Mouse (Mus musculus) frontal cortex, adult (tissue): ENCODE results near the gene Pdia6.

Experiments
- ATAC-seq: cut with Nextera tagmentation; 2 replicates; pipeline ENCODE4 v1.9.2; 2017; ENCODE audit warnings: mild to moderate bottlenecking, moderate library complexity, mixed read lengths; ENCODE audit not compliant: low TSS enrichment

Gene Pdia6

DNA sequence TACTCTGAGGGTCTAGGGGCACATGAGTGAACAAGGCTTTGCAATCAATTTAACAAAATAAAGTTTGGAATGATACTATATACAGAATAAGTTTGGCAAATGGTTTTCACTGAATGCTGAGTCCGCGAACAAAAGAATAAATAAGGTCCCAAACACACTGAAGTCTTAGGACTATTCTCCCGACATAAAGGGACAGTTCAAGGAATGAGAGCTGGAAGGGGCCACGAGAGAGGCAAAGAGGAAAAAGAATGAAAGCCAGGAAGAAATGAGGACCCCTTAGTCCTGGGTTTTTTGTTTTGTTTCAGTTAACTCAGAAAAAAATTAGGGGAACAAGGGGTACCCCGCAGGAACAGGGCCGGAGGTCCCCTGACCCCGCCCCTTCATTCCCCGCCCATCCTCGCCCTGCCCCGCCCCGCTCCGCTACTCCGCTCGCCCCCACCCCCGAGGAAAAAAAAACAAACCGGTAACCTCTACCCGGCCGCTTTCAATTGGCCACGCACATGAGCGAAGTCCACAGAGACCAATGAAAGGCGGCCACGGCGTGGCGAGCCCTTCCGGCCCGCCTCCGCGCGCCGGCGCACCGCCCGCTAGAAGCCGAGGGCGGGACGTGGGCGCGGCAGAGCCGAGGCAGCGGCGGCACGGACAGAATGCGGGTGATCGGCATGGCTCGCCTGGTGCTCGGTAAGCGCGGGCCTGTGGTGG lies at the start of gene Pdia6:
TSS of gene Pdia6 (plus strand) at position 575 of the 702 bp plus-strand sequence.
- peak; percentile 96 for ATAC-seq

DNA sequence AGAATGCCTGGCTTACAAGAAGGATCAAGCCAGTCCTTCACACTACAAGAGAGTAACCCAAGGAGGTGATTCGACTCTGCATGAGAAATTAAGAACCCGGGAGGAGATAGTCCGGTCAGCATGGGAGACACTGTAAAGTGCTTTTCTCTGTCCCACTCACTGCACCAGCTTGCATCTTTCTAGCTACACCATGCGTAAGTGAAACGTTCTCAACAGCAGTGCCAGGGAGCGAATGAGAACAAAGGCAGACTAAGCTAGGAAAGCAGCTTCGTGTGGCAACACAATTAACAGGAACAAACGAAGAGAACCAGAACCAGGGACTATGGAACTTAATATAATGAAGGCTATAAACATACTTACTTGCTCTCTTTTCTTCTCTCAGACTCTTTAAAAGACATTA lies 48.0 kb upstream of the Pdia6 start:
- ATAC-seq, result no peak

DNA sequence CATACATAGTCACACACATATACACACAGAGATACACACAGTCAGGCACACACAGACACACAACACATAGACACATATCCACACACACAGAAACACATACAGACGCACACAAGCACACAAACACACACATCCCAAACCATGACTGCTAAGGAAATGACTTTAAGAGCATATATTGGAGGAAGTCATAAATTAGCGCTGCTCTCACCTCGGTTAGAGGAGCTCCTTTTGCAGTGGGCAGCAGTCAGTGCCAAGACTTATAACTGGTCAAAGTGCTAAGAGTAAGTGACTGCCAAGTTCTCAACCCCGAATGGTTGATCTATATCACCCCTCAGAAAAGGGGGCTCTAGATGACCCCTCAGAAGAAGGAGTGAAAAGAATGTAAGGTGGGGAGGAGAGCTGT lies 47.2 kb upstream of the Pdia6 start:
- no peak for ATAC-seq

DNA sequence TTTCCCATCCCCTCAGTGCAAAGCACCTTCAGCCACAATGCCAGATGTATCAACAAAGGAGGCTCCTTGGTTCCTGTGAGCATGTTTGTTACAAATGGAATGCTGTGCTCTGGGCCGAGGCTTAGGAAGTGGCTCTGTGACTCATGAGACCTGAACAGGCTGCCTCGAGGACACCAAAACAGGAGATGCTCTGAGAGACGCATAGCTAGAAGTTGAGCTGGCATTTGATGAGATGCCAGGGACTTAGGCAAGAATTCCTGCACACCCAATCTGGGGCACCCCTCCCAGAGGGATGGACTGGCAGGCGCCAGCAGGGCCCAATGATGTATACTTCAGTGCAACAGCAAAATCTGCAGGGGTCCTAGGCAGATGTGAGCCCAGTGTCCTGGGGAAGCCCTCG lies 45.7 kb upstream of the Pdia6 start:
- ATAC-seq, result peak; percentile 39; the same call in 1 of the 2 replicates

DNA sequence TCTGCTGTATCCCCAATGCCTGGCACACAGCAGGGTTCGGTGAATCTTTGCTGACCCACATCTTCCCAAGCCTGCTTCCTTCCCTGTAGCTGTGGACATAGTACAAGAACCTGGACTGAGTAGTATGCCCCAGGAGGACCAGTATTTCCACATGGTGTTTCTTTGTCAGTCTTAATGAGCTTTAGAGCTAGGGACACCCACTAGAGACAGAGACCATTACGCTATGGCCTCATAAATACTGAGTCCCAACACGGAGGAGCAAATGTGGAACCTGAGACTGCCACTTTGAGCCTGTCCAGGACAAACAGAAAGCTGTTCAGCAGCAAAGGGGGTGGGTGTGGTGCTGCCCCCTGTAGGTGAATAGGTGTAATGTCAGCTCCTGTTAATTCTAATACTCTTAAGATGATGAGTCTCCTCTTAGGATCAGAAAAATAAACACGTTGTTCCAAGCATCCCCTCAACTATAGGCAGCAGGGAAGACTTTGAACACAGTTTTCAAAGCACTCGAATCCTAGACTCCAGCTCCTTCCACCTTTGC lies 44.4 kb upstream of the Pdia6 start:
- no peak for ATAC-seq

DNA sequence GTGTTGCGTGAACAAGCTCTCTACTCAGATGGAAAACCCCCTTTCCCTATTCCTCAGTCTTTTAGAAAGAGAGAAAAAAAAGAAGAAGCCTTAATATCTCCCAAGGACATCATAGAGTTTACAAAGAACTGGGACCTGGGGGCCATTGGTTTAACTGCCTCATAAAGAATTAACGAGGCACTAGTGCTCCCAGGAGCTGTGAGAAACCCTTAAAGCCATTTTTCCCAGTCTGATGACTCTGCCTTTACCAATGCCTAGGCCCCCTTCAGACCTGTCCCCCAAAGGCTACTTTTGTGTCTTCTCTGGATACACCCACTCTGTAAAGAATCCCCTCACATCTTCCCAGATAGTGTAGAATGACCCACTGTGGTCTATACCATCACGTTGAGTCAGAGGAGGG lies 43.3 kb upstream of the Pdia6 start:
- ATAC-seq, result no peak

DNA sequence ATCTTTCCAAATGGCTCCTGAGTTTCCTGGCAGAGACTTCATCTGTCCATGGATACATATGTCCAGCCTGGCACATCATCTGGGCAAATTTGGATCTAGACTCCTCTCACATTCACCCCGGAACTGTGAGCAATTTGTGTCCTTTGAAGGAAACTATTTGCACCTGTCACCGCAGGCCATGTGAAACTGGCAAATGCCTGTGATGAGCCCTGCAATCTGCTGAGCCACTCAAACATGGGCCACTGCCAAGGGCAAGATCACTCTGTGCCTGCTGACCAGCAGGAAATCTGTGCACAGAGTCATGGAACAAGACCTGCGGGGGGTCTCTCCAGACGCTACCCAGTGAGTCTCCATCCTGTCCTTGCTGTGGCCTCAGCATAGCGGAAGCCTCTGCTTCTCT lies 41.3 kb upstream of the Pdia6 start:
- ATAC-seq, result no peak

DNA sequence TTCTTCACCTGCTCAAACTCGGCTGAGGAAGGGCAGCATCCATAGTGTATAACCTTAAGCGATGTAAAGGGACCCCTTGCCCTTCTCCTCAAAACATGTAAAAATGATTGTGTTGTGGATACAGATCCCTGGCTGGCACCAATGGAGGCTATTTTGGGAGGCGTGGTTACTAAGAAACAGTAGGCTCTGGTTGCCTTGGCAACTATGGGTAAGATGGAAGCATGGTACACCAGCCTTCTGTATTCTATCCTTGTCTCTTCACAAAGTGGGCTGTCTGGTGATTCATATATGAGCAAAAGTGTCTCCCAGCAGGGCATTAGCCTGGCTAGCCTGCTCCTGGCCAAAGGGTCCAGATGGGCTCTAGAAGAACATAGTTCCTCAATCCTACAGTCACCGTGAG lies 38.4 kb upstream of the Pdia6 start:
- ATAC-seq, result peak; percentile 91

DNA sequence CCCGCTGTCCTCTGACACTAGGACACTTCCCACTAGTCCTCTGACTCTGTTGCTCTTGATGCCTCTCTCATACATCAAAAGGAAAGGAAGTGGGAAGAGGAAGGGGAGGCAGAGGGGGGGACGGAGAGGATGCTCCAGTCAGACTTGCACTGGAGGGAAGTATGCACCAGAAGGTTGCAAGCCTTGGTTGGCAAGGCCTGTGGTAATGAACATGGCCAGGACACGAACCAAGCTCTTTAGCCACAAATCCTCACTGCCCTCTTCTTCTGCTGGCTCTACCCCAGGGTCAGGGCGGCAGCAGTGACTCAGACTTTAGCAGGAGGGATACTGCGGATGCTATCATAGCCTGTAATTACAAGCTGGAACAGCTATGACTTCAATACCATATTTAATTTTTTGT lies 35.8 kb upstream of the Pdia6 start:
- ATAC-seq, result no peak

DNA sequence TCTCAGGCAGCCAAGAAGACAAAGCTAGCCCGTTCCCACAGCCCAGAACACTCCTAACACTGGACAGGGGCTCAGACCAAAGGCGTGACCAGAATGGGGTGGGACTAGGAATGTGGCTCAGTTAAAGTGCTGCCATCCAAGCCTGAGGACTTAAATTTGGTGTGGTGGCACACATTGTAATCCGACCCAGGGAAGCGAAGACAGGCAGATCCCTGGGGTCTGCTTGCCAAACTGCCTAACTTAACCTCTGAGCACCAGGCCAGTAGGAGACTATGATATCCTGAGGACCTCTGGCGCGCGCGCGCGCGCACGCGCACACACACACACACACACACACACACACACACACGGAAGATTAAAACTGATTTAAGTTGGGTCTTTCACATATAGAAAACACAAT lies 34.8 kb upstream of the Pdia6 start:
- no peak for ATAC-seq

DNA sequence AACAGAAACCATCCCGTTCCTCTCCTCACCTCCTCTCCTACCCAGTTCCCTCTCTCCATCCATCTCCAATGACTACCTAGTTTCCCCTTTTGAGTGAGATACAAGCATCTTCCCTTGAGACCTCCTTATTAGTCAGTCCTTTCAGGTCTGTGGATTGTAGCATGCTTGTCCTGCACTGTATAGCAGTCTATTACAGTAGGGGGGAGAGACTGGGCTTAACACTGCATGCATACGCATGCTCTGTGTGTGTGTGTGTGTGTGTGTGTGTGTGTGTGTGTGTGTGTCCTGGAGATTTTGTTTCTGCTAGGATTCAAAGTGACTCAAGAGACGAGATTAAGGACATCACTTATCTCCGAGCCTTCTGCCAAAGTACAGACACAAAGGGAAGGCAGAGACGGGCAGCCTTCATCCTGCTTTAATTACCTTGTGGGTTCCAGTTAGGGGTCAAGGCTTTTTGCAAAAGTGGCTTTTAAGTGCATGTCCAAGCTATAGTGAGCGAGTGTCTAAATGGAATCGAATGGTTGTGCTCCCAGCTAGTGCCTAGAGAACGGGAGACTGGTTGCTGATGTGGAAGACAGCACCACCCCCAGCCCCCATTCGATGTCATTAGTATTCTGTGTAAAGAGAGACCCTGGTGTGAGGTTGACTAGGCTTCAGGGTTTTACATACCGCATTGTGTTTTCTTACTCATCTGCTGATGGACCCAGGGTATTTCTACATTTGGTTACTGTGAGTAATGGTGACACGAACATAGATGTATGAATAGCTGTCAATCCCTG lies 30.6 kb upstream of the Pdia6 start:
- ATAC-seq, result no peak

DNA sequence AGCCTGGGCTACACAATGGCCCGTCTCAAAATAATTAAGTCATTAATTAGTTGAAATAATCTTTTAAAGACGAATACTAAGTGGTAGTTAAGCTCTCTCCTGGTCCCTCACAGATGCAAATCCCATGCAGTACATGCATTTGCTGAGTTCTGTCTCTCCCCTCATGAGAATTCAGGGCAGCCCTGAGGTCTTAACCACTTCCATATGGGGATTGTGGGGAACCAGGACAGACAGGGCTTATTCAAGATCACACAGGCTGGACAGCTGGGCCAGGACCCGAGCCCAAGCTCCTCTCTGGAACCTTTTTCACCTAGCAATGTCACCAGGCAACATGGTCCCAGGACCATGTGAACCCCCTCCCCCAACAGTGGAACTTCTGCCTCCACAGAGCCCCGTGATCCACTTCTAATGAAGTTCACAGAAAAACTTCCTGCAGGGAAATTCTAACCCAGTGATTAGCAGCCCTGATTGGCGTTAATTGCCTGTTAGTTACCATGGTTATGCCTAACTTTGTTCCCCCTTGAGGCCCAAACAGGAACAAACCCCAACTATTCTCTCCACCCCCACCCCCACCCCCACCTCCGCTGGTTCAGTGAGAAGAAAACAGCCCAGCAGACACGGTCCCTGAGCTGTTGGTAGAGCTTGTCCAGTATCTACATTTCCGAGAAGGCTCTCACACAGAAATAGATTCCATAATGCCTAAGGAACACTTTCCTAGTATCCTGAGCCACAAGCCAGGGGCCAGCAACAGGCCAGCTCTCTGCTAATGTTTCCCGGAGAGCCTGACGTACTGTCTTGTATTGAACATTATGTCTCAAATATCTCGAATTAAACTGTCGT lies 27.5 kb upstream of the Pdia6 start:
- ATAC-seq, result no peak

DNA sequence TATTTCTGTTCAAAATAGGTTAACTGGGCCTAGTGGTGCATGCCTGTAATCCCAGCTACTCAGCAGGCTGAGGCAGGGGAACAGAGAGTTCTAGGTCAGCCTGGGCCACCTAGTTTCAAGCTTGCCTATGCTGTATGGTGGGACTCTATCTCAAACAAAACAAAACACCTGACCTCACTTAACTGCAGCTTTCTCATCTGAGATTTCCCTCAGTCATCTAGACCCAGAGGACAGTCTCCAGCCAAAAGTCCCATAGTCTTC lies 27.0 kb upstream of the Pdia6 start:
- ATAC-seq, result no peak

DNA sequence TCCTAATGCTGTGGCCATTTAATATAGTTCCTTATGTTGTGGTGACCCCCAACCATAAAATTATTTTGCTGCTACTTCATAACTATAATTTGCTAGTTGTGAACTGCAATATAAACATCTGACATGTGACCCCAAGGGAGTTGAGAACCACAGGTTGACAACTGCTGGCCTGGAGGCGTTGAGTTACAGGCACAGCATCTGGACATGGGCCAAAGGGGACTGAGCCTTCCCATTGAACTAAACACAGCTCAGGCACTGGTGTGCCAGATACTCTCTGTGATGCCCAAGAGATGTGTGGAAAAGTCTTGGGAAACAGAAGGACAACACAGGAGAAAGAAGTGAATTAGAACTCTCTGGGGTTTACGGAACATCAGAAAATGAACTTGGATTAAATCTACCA lies 25.3 kb upstream of the Pdia6 start:
- ATAC-seq, result no peak

DNA sequence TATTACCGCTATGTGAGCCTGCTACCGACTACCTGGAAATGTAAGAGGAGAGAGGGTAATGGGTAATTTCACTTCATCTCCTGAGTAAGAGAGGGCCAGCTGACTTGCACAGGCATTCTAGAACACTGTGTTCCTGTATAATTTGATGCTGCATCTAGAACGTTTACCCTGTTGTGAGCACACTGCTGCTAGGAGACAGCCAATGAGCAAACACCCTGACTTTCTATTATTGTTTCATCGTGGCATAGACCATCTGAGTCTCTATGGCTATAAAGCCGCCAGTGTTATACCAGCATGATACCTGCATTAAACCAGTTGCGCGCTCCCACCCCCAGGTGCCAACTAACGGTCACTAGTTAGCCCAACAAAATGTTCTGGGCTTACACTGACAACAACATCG lies 24.7 kb upstream of the Pdia6 start:
- peak; percentile 93 for ATAC-seq

DNA sequence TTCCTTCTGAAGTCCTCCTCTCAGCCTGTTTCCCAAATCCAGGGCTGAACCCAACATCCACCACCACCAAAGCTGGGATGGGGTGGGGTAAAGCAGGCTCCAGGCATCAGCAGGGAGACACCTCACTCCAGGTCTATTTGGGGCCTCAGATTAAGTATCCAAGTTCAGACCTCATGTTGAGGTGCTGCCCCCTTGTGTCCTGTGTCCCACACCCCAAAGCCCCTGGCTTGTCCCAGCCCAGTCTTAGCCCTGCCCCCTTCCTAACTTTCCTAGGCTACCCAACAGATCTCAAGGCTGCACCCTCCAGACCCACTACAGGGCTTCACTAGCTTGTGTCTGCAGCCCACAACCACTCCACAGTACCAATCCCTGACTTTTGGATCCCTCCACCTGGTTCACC lies 24.3 kb upstream of the Pdia6 start:
- peak; percentile 62 for ATAC-seq

DNA sequence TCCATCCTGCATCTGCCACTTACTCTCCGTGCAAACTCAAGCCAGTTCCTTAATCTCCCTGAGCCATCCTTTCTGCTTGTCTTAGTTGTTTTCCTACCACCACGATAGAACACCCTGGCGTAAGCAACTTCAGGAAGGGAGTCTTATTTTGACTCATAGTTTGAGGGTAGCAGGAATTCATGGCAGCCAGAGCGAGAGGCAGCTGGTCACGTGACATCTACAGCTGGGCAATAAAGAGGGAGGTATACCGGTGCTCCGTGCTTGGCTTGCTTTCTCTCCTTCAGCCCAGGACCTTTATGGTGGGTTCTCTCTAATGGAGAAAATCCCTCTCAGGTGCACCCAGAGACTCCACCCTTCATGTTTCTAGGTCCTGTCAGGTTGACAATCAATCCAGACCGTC lies 15.4 kb upstream of the Pdia6 start:
- ATAC-seq, result no peak

DNA sequence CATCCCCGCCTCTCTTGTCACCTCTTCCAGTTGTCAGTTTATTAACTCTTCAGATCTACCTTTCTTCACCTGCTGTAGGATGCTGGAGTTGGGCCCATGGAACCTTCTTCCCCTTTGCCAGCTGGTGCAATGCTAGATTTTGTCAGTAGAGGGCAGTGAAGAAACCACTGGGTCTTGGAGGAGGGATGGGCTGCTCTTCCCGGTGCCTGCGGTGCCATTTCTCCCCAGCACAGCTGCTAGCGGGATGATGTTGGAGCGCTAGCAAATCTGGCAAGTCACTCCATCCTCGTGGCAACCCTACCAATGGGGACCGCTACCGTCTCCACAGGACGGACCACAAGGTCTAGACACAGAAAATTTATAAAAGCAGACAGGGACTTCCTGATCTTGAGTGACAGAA lies 13.3 kb upstream of the Pdia6 start:
- peak; percentile 80 for ATAC-seq

DNA sequence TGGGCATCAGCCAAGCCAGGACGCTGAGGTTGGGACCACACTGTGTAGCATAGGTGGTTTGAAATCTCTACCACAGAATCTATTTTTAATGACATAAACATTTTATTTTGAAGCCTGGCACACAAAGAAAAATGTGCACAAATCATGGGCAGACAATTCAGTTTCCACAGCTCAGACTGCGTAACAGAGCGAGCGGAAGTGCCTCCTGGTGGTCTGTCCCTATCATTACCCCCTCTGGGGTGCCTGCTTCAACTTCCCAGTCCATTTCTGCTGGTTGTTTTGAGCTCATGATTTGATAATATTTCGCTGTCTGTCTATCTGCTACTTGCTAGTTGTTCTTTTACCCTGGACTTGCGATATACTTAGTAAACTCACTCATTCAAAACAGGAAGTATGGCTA lies 10.7 kb upstream of the Pdia6 start:
- ATAC-seq, result no peak

DNA sequence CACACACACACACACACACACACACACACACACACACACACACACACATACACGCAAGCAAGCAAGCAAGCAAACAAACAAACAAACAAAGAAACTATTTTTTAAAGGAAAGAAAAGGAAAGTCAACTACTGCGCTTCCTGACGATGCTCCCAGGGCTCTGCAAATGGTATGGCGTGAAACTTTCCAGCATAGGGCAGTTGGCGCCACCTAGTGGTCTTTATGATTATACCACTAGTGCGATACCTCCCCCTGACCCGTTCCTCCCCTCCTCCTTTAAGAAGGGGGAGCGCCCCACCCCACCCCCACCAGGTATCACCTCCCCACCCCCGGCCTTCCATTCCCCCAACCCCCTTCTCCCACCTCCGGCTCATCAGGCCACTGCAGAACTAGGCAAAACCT lies 9.4 kb upstream of the Pdia6 start:
- peak; percentile 64 for ATAC-seq

DNA sequence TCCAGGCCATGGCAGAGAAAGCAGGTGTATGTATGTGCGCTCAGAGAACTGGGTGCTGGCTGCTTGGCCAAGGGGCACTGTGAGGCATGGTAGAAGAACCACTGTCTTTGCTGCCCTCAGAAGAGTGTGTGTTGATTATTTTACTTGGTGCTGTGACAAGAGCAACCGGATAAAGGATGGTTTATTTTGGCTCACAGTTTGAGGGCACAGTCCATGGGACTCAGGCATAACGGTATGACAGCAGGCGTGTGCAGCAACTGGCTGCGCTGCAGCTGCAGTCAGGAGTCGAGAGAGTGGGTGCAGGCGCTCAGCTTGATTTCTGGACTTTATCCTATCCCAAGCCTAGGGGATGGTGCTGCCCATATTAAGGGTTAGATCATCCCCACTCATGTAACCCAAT lies 7.9 kb upstream of the Pdia6 start:
- ATAC-seq, result no peak

DNA sequence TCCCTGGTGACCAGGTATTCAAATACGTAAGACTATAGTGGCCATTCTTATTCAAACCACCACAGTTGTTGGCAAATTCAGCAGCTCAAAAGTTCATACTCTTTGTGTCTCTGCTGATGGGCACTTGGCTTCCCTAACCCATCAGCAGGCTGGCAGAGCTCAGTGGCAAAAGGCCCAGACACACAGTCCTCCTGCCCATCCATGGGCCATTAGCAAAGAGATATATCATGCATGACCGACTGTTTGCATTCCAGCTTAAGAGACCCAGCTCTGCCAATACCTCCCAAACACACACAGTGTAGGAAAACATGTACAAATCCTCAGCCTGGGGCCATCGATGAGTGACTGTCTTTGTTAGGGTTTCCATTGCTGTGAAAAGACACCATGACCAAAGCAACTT lies 5.3 kb upstream of the Pdia6 start:
- ATAC-seq, result no peak

DNA sequence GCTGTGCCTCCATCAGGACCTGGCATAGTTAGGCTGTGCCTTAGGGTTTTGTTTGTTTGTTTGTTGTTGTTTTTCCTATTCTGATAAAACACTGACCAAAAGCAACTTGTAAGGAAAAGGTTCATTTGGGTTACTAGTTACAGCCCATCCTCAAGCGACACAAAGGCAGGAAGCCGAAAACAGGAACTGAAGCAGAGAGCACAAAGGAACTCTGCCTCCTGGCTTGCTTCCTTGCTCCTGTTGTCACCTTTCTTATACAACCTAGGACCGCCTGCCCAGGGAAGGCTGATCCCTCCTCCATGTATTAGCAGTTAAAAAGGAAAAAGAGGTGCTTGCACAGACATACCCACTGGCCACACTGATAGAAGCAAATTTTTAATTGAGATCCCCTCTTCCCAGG lies 2.5 kb upstream of the Pdia6 start:
- ATAC-seq, result no peak
